Mouse (Mus musculus): ENCODE data around the gene Marcksl1. TPM values are rescaled to one million over a fixed set of nuclear protein-coding genes. Genes with fewer than 3 reads are reported as not detected.
A peak's percentile ranks its signal among the peaks of the same experiment; 100 is the strongest.

Marcksl1 gene
- polyA plus RNA-seq, 1 experiment: 1.4 TPM

GRCm38 (mm10) chr4:129508834-129509600 is 4.4 kb upstream of the Marcksl1 start:
- H3K9me3 ChIP-seq (ENCODE audit: control insufficient read depth, low read length): no peaks in the 10 kb centered on the region
- peaks cover 57% of the 10 kb centered on the region for H3K27me3 ChIP-seq (ENCODE audit: control insufficient read depth)
- no peak for TF ChIP-seq TAL1 (IDR thresholded peaks at IDR 0.05; ENCODE audit: low read length)
- TF ChIP-seq GATA1 (IDR thresholded peaks at IDR 0.05; ENCODE audit: low read length): no peak
- no peaks in the 10 kb centered on the region for H3K36me3 ChIP-seq (ENCODE audit: control insufficient read depth)
- peaks cover 13% of the 10 kb centered on the region for H3K4me1 ChIP-seq (ENCODE audit: control insufficient read depth)
- H3K4me3 ChIP-seq (replicated peaks): no peak overlapping the region

- Histone ChIP-seq H3K36me3 (ENCODE audit: control insufficient read depth) (peaks cover 2% of the 10 kb centered on the region), H3K4me3 (replicated peaks) (no peak overlapping the region), H3K27me3 (ENCODE audit: control insufficient read depth) (peaks cover 59% of the 10 kb centered on the region), H3K4me1 (ENCODE audit: control insufficient read depth) (peaks cover 19% of the 10 kb centered on the region), H3K9me3 (ENCODE audit: control insufficient read depth, low read length) (no peaks in the 10 kb centered on the region)
- TF ChIP-seq TAL1 (IDR thresholded peaks at IDR 0.05; ENCODE audit: low read length): no peak
Measured at GRCm38 (mm10) chr4:129509650-129510049, 3.7 kb upstream of the Marcksl1 start.

GRCm38 (mm10) chr4:129510723-129511412 is 2.5 kb upstream of the Marcksl1 start:
- no peak overlapping the region for H3K4me3 ChIP-seq (replicated peaks)
- H3K9me3 ChIP-seq (ENCODE audit: control insufficient read depth, low read length): no peaks in the 10 kb centered on the region
- TF ChIP-seq GATA1 (IDR thresholded peaks at IDR 0.05; ENCODE audit: low read length) (no peak), TAL1 (IDR thresholded peaks at IDR 0.05; ENCODE audit: low read length) (no peak)
- H3K4me1 ChIP-seq (ENCODE audit: control insufficient read depth): peaks cover 23% of the 10 kb centered on the region
- H3K36me3 ChIP-seq (ENCODE audit: control insufficient read depth): peaks cover 11% of the 10 kb centered on the region
- H3K27me3 ChIP-seq (ENCODE audit: control insufficient read depth): peaks cover 55% of the 10 kb centered on the region

GRCm38 (mm10) chr4:129511413-129512096 is 1.8 kb upstream of the Marcksl1 start:
- H3K36me3 ChIP-seq (ENCODE audit: control insufficient read depth): peaks cover 14% of the 10 kb centered on the region
- no peak overlapping the region for H3K4me3 ChIP-seq (replicated peaks)
- peaks cover 24% of the 10 kb centered on the region for H3K4me1 ChIP-seq (ENCODE audit: control insufficient read depth)
- no peaks in the 10 kb centered on the region for H3K9me3 ChIP-seq (ENCODE audit: control insufficient read depth, low read length)
- H3K27me3 ChIP-seq (ENCODE audit: control insufficient read depth): peaks cover 55% of the 10 kb centered on the region
- TF ChIP-seq GATA1 (IDR thresholded peaks at IDR 0.05; ENCODE audit: low read length) (no peak), TAL1 (IDR thresholded peaks at IDR 0.05; ENCODE audit: low read length) (no peak)

GRCm38 (mm10) chr4:129513891-129514290 is 510 bp downstream of the Marcksl1 start:
- TF ChIP-seq GATA1 (IDR thresholded peaks at IDR 0.05; ENCODE audit: low read length): no peak
- TF ChIP-seq TAL1 (IDR thresholded peaks at IDR 0.05; ENCODE audit: low read length): no peak
- Histone ChIP-seq H3K27me3 (ENCODE audit: control insufficient read depth) (peaks cover 51% of the 10 kb centered on the region), H3K4me1 (ENCODE audit: control insufficient read depth) (peaks cover 26% of the 10 kb centered on the region)

GRCm38 (mm10) chr4:129514300-129514898 is 1.0 kb downstream of the Marcksl1 start:
- Histone ChIP-seq H3K9me3 (ENCODE audit: control insufficient read depth, low read length) (no peaks in the 10 kb centered on the region), H3K36me3 (ENCODE audit: control insufficient read depth) (peaks cover 41% of the 10 kb centered on the region), H3K27me3 (ENCODE audit: control insufficient read depth) (peaks cover 45% of the 10 kb centered on the region), H3K4me3 (replicated peaks) (peak overlapping the region; percentile 64), H3K4me1 (ENCODE audit: control insufficient read depth) (peaks cover 26% of the 10 kb centered on the region)
- no peak for TF ChIP-seq TAL1 (IDR thresholded peaks at IDR 0.05; ENCODE audit: low read length)
- TF ChIP-seq GATA1 (IDR thresholded peaks at IDR 0.05; ENCODE audit: low read length): no peak

More at GRCm38 (mm10) chr4:129513891-129514290, 510 bp downstream of the Marcksl1 start:
- Histone ChIP-seq H3K36me3 (ENCODE audit: control insufficient read depth) (peaks cover 37% of the 10 kb centered on the region), H3K9me3 (ENCODE audit: control insufficient read depth, low read length) (no peaks in the 10 kb centered on the region), H3K4me3 (replicated peaks) (peak overlapping the region; percentile 64)

- H3K9me3 ChIP-seq (ENCODE audit: control insufficient read depth, low read length): no peaks in the 10 kb centered on the region
Measured at GRCm38 (mm10) chr4:129516925-129517324, 3.5 kb downstream of the Marcksl1 start.

GRCm38 (mm10) chr4:129518519-129518918 is 5.1 kb downstream of the Marcksl1 start:
- no peaks in the 10 kb centered on the region for H3K9me3 ChIP-seq (ENCODE audit: control insufficient read depth, low read length)
- H3K4me1 ChIP-seq (ENCODE audit: control insufficient read depth): peaks cover 19% of the 10 kb centered on the region
- H3K4me3 ChIP-seq (replicated peaks): no peak overlapping the region
- peaks cover 10% of the 10 kb centered on the region for H3K27me3 ChIP-seq (ENCODE audit: control insufficient read depth)
- no peak for TF ChIP-seq TAL1 (IDR thresholded peaks at IDR 0.05; ENCODE audit: low read length)
- no peak for TF ChIP-seq GATA1 (IDR thresholded peaks at IDR 0.05; ENCODE audit: low read length)
- peaks cover 82% of the 10 kb centered on the region for H3K36me3 ChIP-seq (ENCODE audit: control insufficient read depth)

More at GRCm38 (mm10) chr4:129516925-129517324, 3.5 kb downstream of the Marcksl1 start:
- Histone ChIP-seq H3K27me3 (ENCODE audit: control insufficient read depth) (peaks cover 26% of the 10 kb centered on the region), H3K4me1 (ENCODE audit: control insufficient read depth) (peaks cover 26% of the 10 kb centered on the region), H3K36me3 (ENCODE audit: control insufficient read depth) (peaks cover 66% of the 10 kb centered on the region), H3K4me3 (replicated peaks) (no peak overlapping the region)
- TF ChIP-seq GATA1 (IDR thresholded peaks at IDR 0.05; ENCODE audit: low read length) (no peak), TAL1 (IDR thresholded peaks at IDR 0.05; ENCODE audit: low read length) (no peak)

All from erythroblast, embryonic 14.5 days (primary cell).